In the genomic region with DNA sequence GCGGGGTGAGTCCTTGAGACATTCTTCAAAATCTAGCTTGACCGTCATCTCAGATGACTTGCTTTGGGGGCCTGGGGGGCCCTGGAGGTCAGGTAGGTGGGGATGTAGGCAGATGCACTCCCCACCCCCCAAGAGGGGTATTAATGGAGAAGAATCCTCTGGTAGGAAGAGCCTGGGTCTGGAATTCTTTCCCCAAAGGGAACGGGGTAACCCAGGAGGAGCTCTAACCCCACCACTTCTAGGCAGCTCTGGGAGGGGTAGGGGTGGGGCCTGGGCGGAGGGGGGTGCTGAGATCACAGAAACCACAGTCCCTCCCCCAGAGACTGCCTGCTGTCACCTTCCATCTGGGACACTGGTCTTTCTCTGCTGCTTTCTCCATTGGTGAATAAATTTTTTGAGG, we compare ENCODE assay signal across 12 mouse cellular contexts. TPM values are rescaled to one million over a fixed set of nuclear protein-coding genes. Genes with fewer than 3 reads are reported as not detected.
DNase-seq lines count a peak whose midpoint lies in the region; ATAC-seq and TF ChIP-seq lines count a peak whose summit lies in the region.
"Had no signal": no experiment of that assay in that cellular context is flagged by ENCODE, and none has a peak within 500 bp of the region (broad histone marks: within the 10 kb centered on the region; RNA-seq: fewer than 3 reads in every experiment).

A gene (minus strand): TSS at position 249 of the 400 bp plus-strand sequence.

- no peak for TF ChIP-seq POLR2A in lung, adult 2 months (IDR thresholded peaks at IDR 0.05; ENCODE audit: borderline replicate concordance, extremely low read depth, low read depth, low read length)

- no peak for DNase-seq in lung, adult 2 months
- no peak for DNase-seq in lung, postnatal 25 days (ENCODE audit: low spot score)
- peak; percentile 83 for DNase-seq in thymus, postnatal 25 days
- DNase-seq in yolk sac, embryonic 10.5 days (ENCODE audit: low spot score) = no peak
- DNase-seq in kidney, adult 8-10 months = no peak
- no peak for DNase-seq in adrenal gland, postnatal 14 days
- DNase-seq: embryo, embryonic 11 days; kidney, adult 11 months had no signal

- 61% methylated on average over 4 of the region's 4 CpGs for WGBS in lung, adult 2 months

- no peak for TF ChIP-seq CTCF in lung, adult 2 months (IDR thresholded peaks at IDR 0.05; ENCODE audit: insufficient read depth, low read length)

- peak; percentile 68 for ATAC-seq in common myeloid progenitor, adult 5-6 weeks (replicated peaks; ENCODE audit: low read depth, poor library complexity, severe bottlenecking)
- ATAC-seq in megakaryocyte, adult 5-6 weeks (ENCODE audit: poor library complexity, severe bottlenecking) = peak; percentile 86

- peak within 1 kb of the TSS; percentile 54 for H3K4me3 ChIP-seq in lung, adult 2 months (replicated peaks; ENCODE audit: extremely low read depth, low read depth, low read length)
- H3K4me3 ChIP-seq: midbrain, embryonic 10.5 days had no signal

- H3K4me1 ChIP-seq in lung, adult 2 months (ENCODE audit: control insufficient read depth, insufficient read depth, low read length) = 0 out of 2 replicates have a peak, but pooled peaks cover 1% of the 10 kb centered on the region

RNA-seq across cellular contexts. Expression of the gene that starts here (rescaled TPM):
- 11.2 and 14.3 TPM in 2 replicates for polyA plus RNA-seq in lung, adult 2 months (2012; rRNA removed)
- total RNA-seq in common myeloid progenitor, adult 5-6 weeks (2017) = 73.1 and 81.7 TPM in 2 replicates
- total RNA-seq in megakaryocyte, adult 5-6 weeks (2015) = 19.3 and 19.7 TPM in 2 replicates
- 44.4 and 53.5 TPM in 2 replicates for total RNA-seq in megakaryocyte, adult 5-6 weeks (2017)
- 2.1 and 14.4 TPM in 2 replicates for total RNA-seq in adrenal gland, postnatal 14 days (2021)
- total RNA-seq: left cerebral cortex, adult 8-10 months had no signal
